Mouse (Mus musculus) hindbrain, embryonic 11.5 days (tissue): Measurements from ENCODE around the gene Neurod1. TPM values are rescaled to one million over a fixed set of nuclear protein-coding genes. Genes with fewer than 3 reads are reported as not detected.
A peak's percentile ranks its signal among the peaks of the same experiment; 100 is the strongest.

Experiments used
- ATAC-seq: fragments of 200-750 bp; cut with Nextera tagmentation; 2 replicates; pipeline ENCODE4 v1.8.0; 2017; ENCODE audit warnings: mild to moderate bottlenecking, moderate TSS enrichment, moderate library complexity; ENCODE audit not compliant: low FRiP score
- DNase-seq: peaks from one replicate; pipeline ENCODE4 v3.0.0-alpha.2; 2015; ENCODE audit warnings: low spot score
- H3K27ac ChIP-seq: fragments of 300-500 bp; sonication (generic); 2 replicates; pipeline ENCODE4 v1.5.1; 2014; ENCODE audit warnings: mild to moderate bottlenecking, low read depth, low read length
- H3K27me3 ChIP-seq: fragments of 300-500 bp; sonication (generic); 2 replicates; pipeline ENCODE4 v1.6.1; 2014; ENCODE audit warnings: mild to moderate bottlenecking, low read length, moderate library complexity, mixed read lengths; ENCODE audit not compliant: control insufficient read depth, insufficient read depth
- H3K36me3 ChIP-seq: fragments of 300-500 bp; sonication (generic); 2 replicates; pipeline ENCODE4 v1.6.1; 2014; ENCODE audit warnings: mild to moderate bottlenecking, low read length, moderate library complexity, mixed read lengths; ENCODE audit not compliant: control insufficient read depth, insufficient read depth
- H3K4me1 ChIP-seq: fragments of 300-500 bp; sonication (generic); replicated peaks from 2 replicates; pipeline ENCODE4 v1.6.1; 2014; ENCODE audit warnings: low read length, mixed read lengths; ENCODE audit not compliant: control insufficient read depth, insufficient read depth
- H3K4me2 ChIP-seq: fragments of 300-500 bp; sonication (generic); replicated peaks from 2 replicates; pipeline ENCODE4 v1.6.1; 2014; ENCODE audit warnings: mild to moderate bottlenecking, low read depth, low read length
- H3K4me3 ChIP-seq: fragments of 300-500 bp; sonication (generic); 2 replicates; pipeline ENCODE4 v1.5.1; 2014; ENCODE audit warnings: low read depth, low read length
- H3K9ac ChIP-seq: fragments of 300-500 bp; sonication (generic); 2 replicates; pipeline ENCODE4 v1.6.1; 2014; ENCODE audit warnings: low read depth, low read length
- H3K9me3 ChIP-seq: fragments of 300-500 bp; sonication (generic); 2 replicates; pipeline ENCODE4 v1.6.1; 2016; ENCODE audit warnings: low read length; ENCODE audit not compliant: control insufficient read depth
- WGBS: fragments of 180-500 bp; shearing (Covaris S2); extraction: QIAGEN DNeasy Blood & Tissue Kit; methylation state at CpG from one replicate; pipeline ENCODE4 v1.1.7; 2014; 5-methylcytosine and 5-hydroxymethylcytosine counted together
- polyA plus RNA-seq: library from polyadenylated mRNA; unstranded; fragments of >200 nt; fragmentation: Nextera tagmentation; extraction: Ambion mirVana; gene quantifications from 2 replicates; pipeline ENCODE4 v1.2.1, GENCODE M21; 2014

Neurod1 gene
- polyA plus RNA-seq, 1 experiment from 2014 or later: 31.7 TPM

DNA sequence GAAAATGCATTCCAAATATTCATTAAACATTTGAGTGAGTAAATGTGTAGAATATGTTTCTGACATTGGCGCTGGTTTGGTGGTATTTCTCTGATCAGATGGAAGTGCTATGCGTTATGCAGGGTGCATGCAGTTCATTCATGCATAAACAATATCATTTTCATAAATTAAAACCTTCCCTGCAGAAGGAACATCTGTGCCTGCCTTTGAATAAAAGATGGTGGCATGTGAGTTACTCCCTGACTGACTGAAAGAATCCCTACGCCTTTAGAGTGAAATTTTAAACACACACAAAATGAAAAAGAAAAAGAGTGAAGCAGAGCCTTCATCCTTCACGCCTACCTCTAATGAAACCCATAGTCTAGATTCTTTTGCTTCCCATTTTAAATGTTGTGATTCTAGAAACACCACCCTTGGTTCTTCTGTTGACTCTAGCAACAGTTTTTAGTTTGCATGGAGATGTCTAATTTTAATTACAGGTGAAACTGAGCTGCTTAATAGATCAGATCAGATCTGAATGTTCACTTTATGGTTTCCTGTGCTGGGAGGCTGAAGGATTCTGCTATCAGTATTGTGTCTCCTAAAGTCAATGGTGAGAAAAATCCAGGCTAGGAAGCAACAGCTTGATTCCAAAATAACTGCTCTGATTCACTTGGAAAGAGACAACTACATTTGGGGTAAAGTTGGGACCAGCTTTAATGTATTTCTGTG is 5.7 kb downstream of the Neurod1 start:
- no peak for ATAC-seq
- no peaks in the 10 kb centered on the region for H3K9me3 ChIP-seq
- H3K36me3 ChIP-seq: no peaks in the 10 kb centered on the region
- H3K27ac ChIP-seq: no peak overlapping the region
- H3K4me2 ChIP-seq: no peak overlapping the region
- H3K4me3 ChIP-seq: no peak overlapping the region
- peaks cover 14% of the 10 kb centered on the region for H3K27me3 ChIP-seq
- DNase-seq: no peak
- no peak overlapping the region for H3K9ac ChIP-seq
- no peaks in the 10 kb centered on the region for H3K4me1 ChIP-seq
- WGBS: 63% methylated on average over 4 of the region's 4 CpGs

DNA sequence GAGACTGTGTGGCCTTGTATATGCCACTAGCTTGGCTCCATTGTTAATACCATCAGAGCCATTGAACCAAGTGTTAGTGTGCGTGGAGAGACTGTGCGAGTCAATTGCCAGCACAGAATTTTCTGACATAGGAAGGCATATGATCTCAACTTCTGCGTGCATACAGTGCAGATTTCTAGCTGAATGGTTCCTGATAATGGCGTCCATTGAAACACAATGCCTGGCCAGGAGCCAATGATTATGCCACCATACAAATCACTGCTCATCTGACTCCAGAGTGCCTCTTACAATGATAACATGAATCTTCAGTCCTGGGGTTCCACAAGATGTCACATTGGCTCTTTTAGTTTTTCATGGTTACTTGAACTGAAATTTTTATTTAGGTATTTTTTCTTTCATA is 7.2 kb downstream of the Neurod1 start:
- peaks cover 6% of the 10 kb centered on the region for H3K27me3 ChIP-seq
- no peaks in the 10 kb centered on the region for H3K36me3 ChIP-seq
- no peak overlapping the region for H3K27ac ChIP-seq
- WGBS: 69% methylated on average over 4 of the region's 4 CpGs
- no peak overlapping the region for H3K9ac ChIP-seq
- no peaks in the 10 kb centered on the region for H3K4me1 ChIP-seq
- ATAC-seq (peak; percentile 26; the same call in 1 of the 2 replicates), DNase-seq (no peak)
- no peaks in the 10 kb centered on the region for H3K9me3 ChIP-seq
- no peak overlapping the region for H3K4me2 ChIP-seq
- H3K4me3 ChIP-seq: no peak overlapping the region

DNA sequence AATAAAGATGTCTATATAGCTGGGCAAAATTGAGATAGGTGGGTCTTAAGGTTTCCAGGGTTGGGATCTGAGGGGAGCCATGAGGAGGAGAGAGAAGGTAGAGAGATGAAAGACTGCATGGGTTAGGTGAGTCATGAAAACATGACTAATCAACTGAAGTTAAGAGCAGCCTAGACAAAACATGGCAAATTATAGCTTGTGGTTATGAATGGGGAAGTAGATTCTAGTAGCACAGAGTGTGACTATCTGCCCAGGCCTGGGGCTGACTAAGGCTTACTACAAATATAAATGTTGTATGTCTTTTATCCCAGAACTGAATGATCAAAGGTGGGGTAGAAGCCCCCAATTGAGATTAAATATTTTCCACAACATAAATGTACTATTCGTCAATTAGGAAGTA is 9.4 kb downstream of the Neurod1 start:
- Histone ChIP-seq H3K4me1 (no peaks in the 10 kb centered on the region), H3K27me3 (no peaks in the 10 kb centered on the region), H3K9me3 (no peaks in the 10 kb centered on the region), H3K9ac (no peak overlapping the region), H3K4me3 (no peak overlapping the region), H3K36me3 (no peaks in the 10 kb centered on the region), H3K4me2 (no peak overlapping the region), H3K27ac (no peak overlapping the region)
- 75% methylated on average over 1 of the region's 1 CpGs for whole genome bisulfite sequencing
- ATAC-seq: no peak
- DNase-seq: no peak

DNA sequence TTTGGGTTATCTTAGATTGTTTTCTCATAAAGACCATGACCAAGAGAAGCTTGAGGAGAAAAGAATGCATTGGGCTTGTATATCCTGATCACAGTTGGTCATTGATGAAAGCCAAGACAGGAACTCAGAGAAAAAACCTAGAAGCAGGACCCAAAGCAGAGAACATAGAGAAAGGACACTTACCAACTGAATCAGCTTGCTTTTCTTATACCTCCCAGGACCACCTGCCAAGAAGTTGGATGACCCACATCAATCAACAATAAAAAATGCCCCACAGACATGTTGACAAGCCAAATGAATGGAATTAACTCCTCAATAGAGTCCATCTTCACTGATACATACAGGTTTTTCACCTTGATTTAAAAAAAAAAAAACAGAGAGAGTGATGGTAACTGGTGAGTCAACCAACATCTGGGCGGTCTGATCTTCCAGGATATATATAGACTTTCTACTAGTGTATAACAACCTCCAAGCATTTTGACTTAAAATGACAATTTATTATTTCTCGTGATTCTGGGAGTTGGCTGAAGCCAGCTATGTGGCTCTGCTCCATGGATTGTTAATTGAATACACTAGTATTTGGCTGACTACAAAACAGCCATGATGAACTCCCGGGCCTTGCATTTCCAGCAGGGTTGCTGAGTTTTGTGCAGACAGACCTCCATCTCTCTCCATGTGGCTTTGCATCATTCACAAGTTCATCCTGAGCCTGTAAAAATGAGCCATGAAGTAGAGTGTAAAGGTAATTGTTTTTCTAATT is 12.5 kb downstream of the Neurod1 start:
- Histone ChIP-seq H3K36me3 (no peaks in the 10 kb centered on the region), H3K27me3 (no peaks in the 10 kb centered on the region), H3K9ac (no peak overlapping the region), H3K4me3 (no peak overlapping the region), H3K4me2 (no peak overlapping the region), H3K4me1 (no peaks in the 10 kb centered on the region), H3K27ac (no peak overlapping the region), H3K9me3 (no peaks in the 10 kb centered on the region)
- DNase-seq (no peak), ATAC-seq (no peak)
- WGBS: 91% methylated on average over 3 of the region's 3 CpGs

DNA sequence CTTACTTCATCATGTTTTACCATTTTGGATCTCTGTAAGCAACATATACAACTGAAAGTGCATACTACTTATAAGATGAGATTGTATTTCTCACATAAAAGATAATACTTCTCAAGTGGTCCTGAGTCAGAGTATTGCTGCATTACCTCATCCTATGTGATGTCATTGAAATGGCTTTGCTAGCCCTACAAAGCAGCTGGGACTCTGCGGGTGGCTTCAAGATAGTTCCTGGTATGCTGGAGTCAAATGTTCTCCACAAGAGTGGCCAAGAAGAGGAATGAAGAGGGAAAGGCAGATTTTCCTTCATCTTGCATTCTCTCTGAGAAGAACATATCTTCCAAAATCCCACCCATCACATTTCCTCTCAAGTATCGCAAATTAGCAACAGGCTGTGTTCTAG is 13.2 kb downstream of the Neurod1 start:
- Histone ChIP-seq H3K4me2 (no peak overlapping the region), H3K4me1 (no peaks in the 10 kb centered on the region), H3K9ac (no peak overlapping the region), H3K36me3 (no peaks in the 10 kb centered on the region), H3K27me3 (no peaks in the 10 kb centered on the region), H3K27ac (no peak overlapping the region), H3K4me3 (no peak overlapping the region), H3K9me3 (no peaks in the 10 kb centered on the region)
- ATAC-seq (no peak), DNase-seq (no peak)
- WGBS: 96% methylated on average over 2 of the region's 2 CpGs

DNA sequence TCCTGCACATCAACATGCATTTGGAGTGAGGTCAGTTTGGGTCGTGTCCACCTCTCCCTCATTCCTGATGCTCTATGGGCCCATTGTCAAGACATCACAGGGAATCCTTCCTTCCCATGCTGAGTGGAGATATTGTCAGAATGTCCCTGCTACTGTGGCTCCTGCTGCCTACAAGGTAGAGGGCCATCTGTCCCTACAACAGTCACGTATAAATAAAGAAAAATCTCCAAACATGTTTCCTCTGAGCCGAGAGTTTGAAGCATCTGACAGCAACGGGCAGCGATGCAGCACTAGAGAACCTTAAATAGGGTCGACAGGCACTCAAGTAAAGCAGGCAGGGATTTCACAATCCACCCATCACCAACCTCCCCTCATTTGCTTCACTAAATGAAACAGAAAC is 13.6 kb downstream of the Neurod1 start:
- Histone ChIP-seq H3K4me2 (no peak overlapping the region), H3K27me3 (no peaks in the 10 kb centered on the region), H3K4me1 (no peaks in the 10 kb centered on the region), H3K9me3 (no peaks in the 10 kb centered on the region), H3K36me3 (no peaks in the 10 kb centered on the region), H3K27ac (no peak overlapping the region), H3K9ac (no peak overlapping the region), H3K4me3 (no peak overlapping the region)
- DNase-seq (no peak), ATAC-seq (no peak)
- 83% methylated on average over 6 of the region's 6 CpGs for WGBS

DNA sequence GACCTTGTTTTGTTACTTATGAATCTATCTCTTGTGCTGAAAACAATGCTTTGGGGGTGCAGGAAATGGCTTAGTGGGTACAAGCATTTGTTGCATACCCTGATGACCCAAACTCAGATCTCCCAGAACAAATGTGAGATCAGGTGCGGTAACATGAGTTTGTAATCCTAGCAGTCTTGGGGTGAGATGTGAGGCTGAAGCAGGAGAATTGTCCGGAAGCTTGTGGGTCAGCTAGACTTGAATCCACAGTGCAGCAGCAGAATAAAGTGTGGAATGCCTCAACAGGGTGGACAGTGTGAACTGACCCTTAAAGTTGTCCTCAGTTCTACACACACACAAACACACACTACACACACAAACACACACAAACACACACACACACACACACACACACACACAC is 14.3 kb downstream of the Neurod1 start:
- H3K36me3 ChIP-seq: no peaks in the 10 kb centered on the region
- no peak overlapping the region for H3K27ac ChIP-seq
- H3K27me3 ChIP-seq: no peaks in the 10 kb centered on the region
- DNase-seq (no peak), ATAC-seq (no peak)
- no peaks in the 10 kb centered on the region for H3K9me3 ChIP-seq
- no peak overlapping the region for H3K9ac ChIP-seq
- H3K4me3 ChIP-seq: no peak overlapping the region
- WGBS: 97% methylated on average over 2 of the region's 2 CpGs
- no peaks in the 10 kb centered on the region for H3K4me1 ChIP-seq
- H3K4me2 ChIP-seq: no peak overlapping the region

DNA sequence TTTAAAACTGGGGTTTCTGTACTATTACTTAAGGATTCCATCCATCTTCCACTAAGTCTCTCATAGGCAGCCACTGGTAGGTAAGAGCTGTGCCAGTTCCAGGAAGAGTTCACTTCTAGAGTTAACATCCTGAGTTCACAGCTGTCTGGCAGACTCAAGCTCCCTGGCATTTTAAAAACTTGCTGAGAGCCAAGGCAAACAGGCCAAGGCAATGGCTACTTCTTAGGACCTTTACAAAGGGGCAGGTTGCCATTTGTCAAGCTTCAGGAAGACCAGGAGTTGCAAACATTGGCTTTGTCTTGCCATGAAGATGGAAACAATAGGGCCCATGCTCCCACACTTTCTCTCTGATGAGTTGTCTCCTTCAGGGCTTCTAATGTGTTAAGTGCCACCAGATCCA is 26.5 kb downstream of the Neurod1 start:
- 0 out of 2 replicates have a peak, but pooled peaks cover 3% of the 10 kb centered on the region for H3K27me3 ChIP-seq
- no peaks in the 10 kb centered on the region for H3K36me3 ChIP-seq
- no peak overlapping the region for H3K4me2 ChIP-seq
- H3K9ac ChIP-seq: no peak overlapping the region
- no peak for ATAC-seq
- no peak for DNase-seq
- 0 out of 2 replicates have a peak, but pooled peaks cover 2% of the 10 kb centered on the region for H3K4me1 ChIP-seq
- H3K4me3 ChIP-seq: no peak overlapping the region
- H3K9me3 ChIP-seq: no peaks in the 10 kb centered on the region
- H3K27ac ChIP-seq: no peak overlapping the region

DNA sequence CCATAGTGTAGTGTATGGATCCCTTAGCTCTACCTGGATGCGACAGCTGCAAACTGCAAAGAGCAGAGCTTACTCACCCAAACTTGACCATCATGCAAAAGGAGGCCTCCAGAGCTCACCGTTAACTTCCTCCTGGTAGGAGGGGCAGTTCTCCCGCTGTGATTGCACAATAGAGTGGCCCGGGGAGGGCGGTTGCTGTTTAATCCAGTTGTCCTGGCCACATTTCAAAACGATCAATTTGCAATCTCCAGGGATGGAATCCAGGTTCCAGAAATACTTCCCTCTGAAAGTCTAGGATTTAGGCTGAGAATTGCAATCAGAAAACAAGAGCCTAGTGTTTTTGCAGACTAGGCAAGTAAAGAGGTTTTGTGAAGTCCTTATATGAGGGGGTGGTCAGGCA is 26.9 kb downstream of the Neurod1 start:
- ATAC-seq (0 out of 2 replicates have a peak, but pooled peaks have one; percentile 15), DNase-seq (no peak)

More for the DNA sequence above, 26.9 kb downstream of the Neurod1 start:
- Histone ChIP-seq H3K4me1 (0 out of 2 replicates have a peak, but pooled peaks cover 2% of the 10 kb centered on the region), H3K9me3 (no peaks in the 10 kb centered on the region), H3K4me3 (no peak overlapping the region), H3K4me2 (no peak overlapping the region), H3K9ac (no peak overlapping the region), H3K27me3 (0 out of 2 replicates have a peak, but pooled peaks cover 3% of the 10 kb centered on the region), H3K36me3 (no peaks in the 10 kb centered on the region), H3K27ac (no peak overlapping the region)
- WGBS: 4% methylated on average over 6 of the region's 6 CpGs
